Mouse (Mus musculus): ENCODE results near the gene Camk1.

- no peak for TF ChIP-seq POLR2A (IDR thresholded peaks at IDR 0.05; ENCODE audit: low read depth, low read length)
- no peak for TF ChIP-seq CTCF (IDR thresholded peaks at IDR 0.05; ENCODE audit: extremely low read depth, insufficient read depth, insufficient read length, insufficient replicate concordance)
These were observed 9.0 kb upstream of the Camk1 start for GRCm38 (mm10) chr6:113352820-113353219.

All from spleen, adult 2 months (tissue).